Mouse (Mus musculus) lung, embryonic 14.5 days (tissue): ENCODE data around the gene Endou. TPM values are rescaled to one million over a fixed set of nuclear protein-coding genes. Genes with fewer than 3 reads are reported as not detected.

Experiments used
- ATAC-seq: fragments of 200-750 bp; cut with Nextera tagmentation; 2 replicates; pipeline ENCODE4 v1.8.0; 2017; ENCODE audit warnings: mild to moderate bottlenecking, moderate TSS enrichment, moderate library complexity; ENCODE audit not compliant: insufficient read depth
- DNase-seq: peaks from one replicate; pipeline ENCODE4 v3.0.0-alpha.2; 2015
- H3K27ac ChIP-seq: fragments of 300-500 bp; sonication (generic); 2 replicates; pipeline ENCODE4 v1.5.1; 2014; ENCODE audit warnings: low read depth, mild to moderate bottlenecking, moderate library complexity
- H3K27me3 ChIP-seq: fragments of 300-500 bp; sonication (generic); 2 replicates; pipeline ENCODE4 v1.6.1; 2014; ENCODE audit warnings: low read length, control low read depth; ENCODE audit not compliant: insufficient read depth
- H3K36me3 ChIP-seq: fragments of 300-500 bp; sonication (generic); 2 replicates; pipeline ENCODE4 v1.6.1; 2014; ENCODE audit warnings: control low read depth; ENCODE audit not compliant: insufficient read depth
- H3K4me1 ChIP-seq: fragments of 300-500 bp; sonication (generic); 2 replicates; pipeline ENCODE4 v1.6.1; 2014; ENCODE audit warnings: antibody characterized with exemption, control low read depth; ENCODE audit not compliant: insufficient read depth
- H3K4me2 ChIP-seq: fragments of 300-500 bp; sonication (generic); 2 replicates; pipeline ENCODE4 v1.6.1; 2014; ENCODE audit warnings: mild to moderate bottlenecking
- H3K4me3 ChIP-seq: fragments of 300-500 bp; sonication (generic); 2 replicates; pipeline ENCODE4 v1.5.1; 2014; ENCODE audit warnings: low read depth, low read length
- H3K9ac ChIP-seq: fragments of 300-500 bp; sonication (generic); 2 replicates; pipeline ENCODE4 v1.6.1; 2014
- H3K9me3 ChIP-seq: fragments of 300-500 bp; sonication (generic); 2 replicates; pipeline ENCODE4 v1.6.1; 2016; ENCODE audit warnings: low read depth, low read length, control low read depth
- CTCF ChIP-seq: IDR thresholded peaks from 2 replicates; pipeline ENCODE4 v1.5.1; 2016; ENCODE audit warnings: antibody characterized with exemption, low read depth
- WGBS: fragments of 180-500 bp; shearing (Covaris S2); extraction: QIAGEN DNeasy Blood & Tissue Kit; methylation state at CpG from one replicate; pipeline ENCODE4 v1.1.7; 2014; 5-methylcytosine and 5-hydroxymethylcytosine counted together
- polyA plus RNA-seq: library from polyadenylated mRNA; unstranded; fragments of >200 nt; fragmentation: Nextera tagmentation; extraction: Ambion mirVana; gene quantifications from 2 replicates; pipeline ENCODE4 v1.2.1, GENCODE M21; 2014

The Endou gene
- polyA plus RNA-seq, 1 experiment from 2014 or later = not detected

- Histone ChIP-seq H3K36me3 (no peaks in the 10 kb centered on the region), H3K27me3 (no peaks in the 10 kb centered on the region), H3K4me2 (peak overlapping the region; percentile 37; the same call in 1 of the 2 replicates), H3K9me3 (no peaks in the 10 kb centered on the region), H3K4me1 (peaks cover 24% of the 10 kb centered on the region), H3K9ac (no peak overlapping the region), H3K27ac (peak overlapping the region; percentile 93), H3K4me3 (no peak overlapping the region)
- ATAC-seq (peak; percentile 86), DNase-seq (peak; percentile 94)
- WGBS = 11% methylated on average over 5 of the region's 5 CpGs
- TF ChIP-seq CTCF = no peak
These were observed 42.0 kb upstream of the Endou start for GRCm38 (mm10) chr15:97773108-97773507.

GRCm38 (mm10) chr15:97770280-97770679, 39.1 kb upstream of the Endou start:
- Histone ChIP-seq H3K27me3 (peaks cover 7% of the 10 kb centered on the region; the same call in 1 of the 2 replicates), H3K4me3 (no peak overlapping the region), H3K4me1 (peaks cover 42% of the 10 kb centered on the region), H3K36me3 (no peaks in the 10 kb centered on the region), H3K27ac (no peak overlapping the region), H3K9ac (no peak overlapping the region), H3K4me2 (no peak overlapping the region), H3K9me3 (no peaks in the 10 kb centered on the region)
- ATAC-seq (no peak), DNase-seq (no peak)
- 81% methylated on average over 8 of the region's 8 CpGs for WGBS
- TF ChIP-seq CTCF = no peak

GRCm38 (mm10) chr15:97768192-97768591, 37.1 kb upstream of the Endou start:
- H3K4me2 ChIP-seq = peak overlapping the region; percentile 78
- no peak for DNase-seq
- peak; percentile 18 for ATAC-seq
- 0 out of 2 replicates have a peak, but pooled peaks have one; percentile 31 for TF ChIP-seq CTCF
- 3% methylated on average over 18 of the region's 18 CpGs for WGBS
- peak overlapping the region; percentile 76; the same call in 1 of the 2 replicates for H3K27ac ChIP-seq
- peaks cover 7% of the 10 kb centered on the region; the same call in 1 of the 2 replicates for H3K27me3 ChIP-seq
- H3K9ac ChIP-seq = peak overlapping the region; percentile 59
- no peaks in the 10 kb centered on the region for H3K9me3 ChIP-seq
- no peaks in the 10 kb centered on the region for H3K36me3 ChIP-seq
- peaks cover 39% of the 10 kb centered on the region for H3K4me1 ChIP-seq
- peak overlapping the region; percentile 42 for H3K4me3 ChIP-seq

GRCm38 (mm10) chr15:97767280-97768186, 36.4 kb upstream of the Endou start, which contains the start of gene Rapgef3:
Gene Rapgef3 (minus strand): TSS chr15:97767972.
- DNase-seq = peak; percentile 86
- under 1% methylated on average over 44 of the region's 44 CpGs for WGBS
- peak within 1 kb of the TSS; percentile 78 for H3K4me2 ChIP-seq
- H3K27ac ChIP-seq = peak within 1 kb of the TSS; percentile 76; the same call in 1 of the 2 replicates
- H3K4me3 ChIP-seq = peak within 1 kb of the TSS; percentile 42
- peak; percentile 78 for TF ChIP-seq CTCF
- peak within 1 kb of the TSS; percentile 59 for H3K9ac ChIP-seq
- no peaks in the 10 kb centered on the region for H3K36me3 ChIP-seq
- ATAC-seq = peak; percentile 91
- H3K4me1 ChIP-seq = peaks cover 32% of the 10 kb centered on the region
- H3K27me3 ChIP-seq = peaks cover 7% of the 10 kb centered on the region; the same call in 1 of the 2 replicates
- H3K9me3 ChIP-seq = no peaks in the 10 kb centered on the region

- no peaks in the 10 kb centered on the region for H3K9me3 ChIP-seq
- DNase-seq (no peak), ATAC-seq (peak; percentile 4; the same call in 1 of the 2 replicates)
- no peak for TF ChIP-seq CTCF
- peak overlapping the region; percentile 36; the same call in 1 of the 2 replicates for H3K27ac ChIP-seq
- peak overlapping the region; percentile 78 for H3K4me2 ChIP-seq
- H3K4me1 ChIP-seq = peaks cover 30% of the 10 kb centered on the region
- H3K36me3 ChIP-seq = no peaks in the 10 kb centered on the region
- H3K9ac ChIP-seq = peak overlapping the region; percentile 45
- peaks cover 7% of the 10 kb centered on the region; the same call in 1 of the 2 replicates for H3K27me3 ChIP-seq
- WGBS = 6% methylated on average over 23 of the region's 23 CpGs
- peak overlapping the region; percentile 42 for H3K4me3 ChIP-seq
These were observed 35.6 kb upstream of the Endou start for GRCm38 (mm10) chr15:97766594-97767279.

GRCm38 (mm10) chr15:97766194-97766593, 35.1 kb upstream of the Endou start:
- Histone ChIP-seq H3K27ac (no peak overlapping the region), H3K4me2 (peak overlapping the region; percentile 78), H3K36me3 (no peaks in the 10 kb centered on the region), H3K9ac (peak overlapping the region; percentile 45; the same call in 1 of the 2 replicates), H3K27me3 (peaks cover 7% of the 10 kb centered on the region; the same call in 1 of the 2 replicates), H3K4me1 (peaks cover 30% of the 10 kb centered on the region), H3K9me3 (no peaks in the 10 kb centered on the region), H3K4me3 (peak overlapping the region; percentile 42)
- no peak; the same call in 1 of the 2 replicates for TF ChIP-seq CTCF
- DNase-seq (no peak), ATAC-seq (no peak)
- WGBS = 24% methylated on average over 8 of the region's 8 CpGs
